In the genomic region with DNA sequence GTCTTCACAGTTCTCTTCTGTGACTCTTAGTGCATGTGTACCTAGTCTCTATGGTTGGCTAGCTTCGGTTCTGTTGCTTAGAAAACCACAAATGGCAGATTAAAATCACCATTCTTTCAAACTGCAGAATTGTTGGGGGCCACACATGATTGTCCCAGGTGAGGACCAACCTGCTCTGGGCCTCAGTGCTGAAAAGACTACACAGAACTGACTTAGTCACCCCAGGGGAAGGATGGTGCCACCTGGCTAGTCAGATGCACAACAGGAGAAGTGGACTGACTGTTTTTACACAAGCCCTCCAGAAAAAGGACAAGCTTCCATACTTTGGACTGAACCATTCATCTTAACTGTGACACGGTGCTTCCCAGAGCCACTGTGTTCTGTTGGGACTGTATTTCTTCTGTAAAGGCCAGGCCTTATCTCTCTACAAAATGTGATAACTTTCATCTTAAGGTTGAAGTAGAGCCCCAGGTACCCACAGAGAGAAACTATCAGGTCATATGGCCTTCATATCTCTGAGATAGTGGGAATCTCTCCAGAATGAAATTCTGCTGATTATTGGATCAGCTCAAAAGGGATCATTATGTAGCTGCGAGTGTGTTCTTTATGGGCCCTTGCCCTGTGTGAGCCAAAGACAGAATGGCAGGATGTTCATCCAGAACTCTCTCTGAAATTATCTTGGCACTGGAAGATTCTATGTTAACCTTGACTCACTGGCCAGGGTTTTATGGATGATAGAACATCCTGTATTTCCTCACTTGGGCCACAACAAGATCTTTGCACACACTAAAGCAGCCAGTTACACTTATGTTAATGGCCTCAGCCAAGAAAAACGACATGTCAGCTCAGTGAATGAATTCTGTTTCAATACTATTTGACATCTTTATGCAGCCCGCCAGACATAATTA, we compare ENCODE assay signal across 27 mouse cellular contexts.
DNase-seq lines count a peak whose midpoint lies in the region; ATAC-seq and TF ChIP-seq lines count a peak whose summit lies in the region.
"Had no signal": no experiment of that assay in that cellular context is flagged by ENCODE, and none has a peak within 500 bp of the region (broad histone marks: within the 10 kb centered on the region; RNA-seq: fewer than 3 reads in every experiment).

No protein-coding gene starts in this region.

- peak overlapping the region; percentile 30 for H3K4me2 ChIP-seq in liver, embryonic 12.5 days
- peak overlapping the region; percentile 29; the same call in 1 of the 2 replicates for H3K4me2 ChIP-seq in liver, embryonic 14.5 days (ENCODE audit: low read depth)
- H3K4me2 ChIP-seq: embryonic facial prominence, embryonic 15.5 days; heart, embryonic 15.5 days; hindbrain, embryonic 15.5 days; intestine, embryonic 15.5 days; limb, embryonic 12.5 days; midbrain, embryonic 12.5 days had no signal

- no peaks in the 10 kb centered on the region for H3K36me3 ChIP-seq in liver, embryonic 12.5 days
- H3K36me3 ChIP-seq in liver, embryonic 14.5 days (replicated peaks; ENCODE audit: control insufficient read depth, insufficient read depth, low read depth), result no peaks in the 10 kb centered on the region
- no peaks in the 10 kb centered on the region for H3K36me3 ChIP-seq in hindbrain, embryonic 10.5 days
- H3K36me3 ChIP-seq: embryonic facial prominence, embryonic 15.5 days; heart, embryonic 15.5 days; hindbrain, embryonic 15.5 days; intestine, embryonic 15.5 days; limb, embryonic 12.5 days; midbrain, embryonic 12.5 days had no signal

- peaks cover 75% of the 10 kb centered on the region for H3K4me1 ChIP-seq in liver, embryonic 12.5 days
- H3K4me1 ChIP-seq in liver, embryonic 14.5 days (replicated peaks; ENCODE audit: control insufficient read depth in 2 of 2, insufficient read depth in 2 of 2, low read length in 1 of 2), result peaks cover 35 to 45% of the 10 kb centered on the region in 2 experiments
- H3K4me1 ChIP-seq in hindbrain, embryonic 10.5 days (replicated peaks), result peaks cover 16% of the 10 kb centered on the region
- H3K4me1 ChIP-seq: intestine, embryonic 15.5 days had no signal

- H3K9me3 ChIP-seq in liver, embryonic 12.5 days (replicated peaks), result no peaks in the 10 kb centered on the region
- no peaks in the 10 kb centered on the region for H3K9me3 ChIP-seq in liver, embryonic 14.5 days (ENCODE audit: control insufficient read depth, low read length)
- no peaks in the 10 kb centered on the region for H3K9me3 ChIP-seq in hindbrain, embryonic 10.5 days
- H3K9me3 ChIP-seq: embryonic facial prominence, embryonic 15.5 days; heart, embryonic 15.5 days; hindbrain, embryonic 15.5 days; intestine, embryonic 15.5 days had no signal

- H3K27me3 ChIP-seq in liver, embryonic 12.5 days (replicated peaks), result no peaks in the 10 kb centered on the region
- no peaks in the 10 kb centered on the region for H3K27me3 ChIP-seq in liver, embryonic 14.5 days (ENCODE audit: control insufficient read depth, insufficient read depth, low read length)
- H3K27me3 ChIP-seq in hindbrain, embryonic 10.5 days (ENCODE audit: insufficient read depth, poor library complexity, severe bottlenecking), result no peaks in the 10 kb centered on the region
- H3K27me3 ChIP-seq: embryonic facial prominence, embryonic 15.5 days; heart, embryonic 15.5 days; hindbrain, embryonic 15.5 days; intestine, embryonic 15.5 days; limb, embryonic 12.5 days; midbrain, embryonic 12.5 days had no signal

- peak; percentile 31; the same call in 1 of the 2 replicates for ATAC-seq in liver, embryonic 12.5 days
- no peak for ATAC-seq in liver, embryonic 14.5 days (ENCODE audit: insufficient read depth)
- ATAC-seq: forebrain, embryonic 16.5 days; intestine, embryonic 15.5 days had no signal

- 44% methylated on average over 5 of the region's 5 CpGs for WGBS in liver, embryonic 12.5 days (ENCODE audit: insufficient replicate concordance)
- WGBS in liver, embryonic 14.5 days (ENCODE audit: insufficient replicate concordance), result 37% methylated on average over 5 of the region's 5 CpGs
- 83% methylated on average over 5 of the region's 5 CpGs for WGBS in hindbrain, embryonic 10.5 days

- peak; percentile 35 to 53 for DNase-seq in adrenal gland, adult (ENCODE audit: inconsistent age in 2 of 2, low spot score in 1 of 2)
- no peak for DNase-seq in adrenal gland, postnatal 14 days
- no peak for DNase-seq in liver
- no peak for DNase-seq in liver, embryonic 14.5 days (ENCODE audit: low read depth in 3 of 3, low spot score in 3 of 3)
- no peak for DNase-seq in hindbrain, embryonic 10.5 days (ENCODE audit: low spot score)
- no peak for DNase-seq in gastrocnemius, postnatal 14 days
- DNase-seq: adrenal gland, postnatal 10 days; cerebellum, adult 8-10 months; cerebellum, postnatal 36 days; embryo, embryonic 11 days; heart, postnatal 4 days; kidney, adult 8-10 months; kidney, postnatal 25 days; lung, adult 2 months; lung, postnatal 14 days; right cerebral cortex, postnatal 14 days; thymus, postnatal 25 days had no signal

- TF ChIP-seq CTCF in liver, embryonic 14.5 days (IDR thresholded peaks at IDR 0.05; ENCODE audit: low read depth), result no peak

- H3K27ac ChIP-seq in liver, embryonic 12.5 days, result peak overlapping the region; percentile 63
- peak overlapping the region; percentile 31 for H3K27ac ChIP-seq in liver, embryonic 14.5 days
- no peak overlapping the region for H3K27ac ChIP-seq in hindbrain, embryonic 10.5 days
- H3K27ac ChIP-seq: embryonic facial prominence, embryonic 15.5 days; heart, embryonic 15.5 days; hindbrain, embryonic 15.5 days; intestine, embryonic 15.5 days; layer of hippocampus, adult 2 months; limb, embryonic 12.5 days; midbrain, embryonic 12.5 days; stomach, postnatal 0 days had no signal

- TF ChIP-seq EP300 in liver, embryonic 14.5 days (IDR thresholded peaks at IDR 0.05; ENCODE audit: low read depth), result no peak

- H3K4me3 ChIP-seq in liver, embryonic 12.5 days, result no peak overlapping the region
- no peak overlapping the region for H3K4me3 ChIP-seq in liver, embryonic 14.5 days (ENCODE audit: insufficient read depth in 1 of 2, low read depth in 2 of 2, low read length in 2 of 2)
- no peak overlapping the region for H3K4me3 ChIP-seq in hindbrain, embryonic 10.5 days
- H3K4me3 ChIP-seq: embryonic facial prominence, embryonic 15.5 days; heart, embryonic 15.5 days; hindbrain, embryonic 15.5 days; intestine, embryonic 15.5 days; layer of hippocampus, adult 2 months; limb, embryonic 12.5 days; midbrain, embryonic 12.5 days had no signal

- no peak overlapping the region for H3K9ac ChIP-seq in liver, embryonic 12.5 days
- H3K9ac ChIP-seq in liver, embryonic 14.5 days (replicated peaks), result no peak overlapping the region
- H3K9ac ChIP-seq: embryonic facial prominence, embryonic 15.5 days; heart, embryonic 15.5 days; hindbrain, embryonic 15.5 days; intestine, embryonic 15.5 days; limb, embryonic 12.5 days; midbrain, embryonic 12.5 days had no signal

- intact Hi-C loops in gastrocnemius, postnatal 14 days (cut with DNase I; ENCODE audit: low total_unique reads), result no loop called here

Comparison
In these comparisons a context has a peak if more than half of its experiments do, and no peak if none do; other contexts are left out.
1. DNase-seq: peak in adrenal gland, adult (2 of 2); none in adrenal gland, postnatal 14 days (single experiment), liver (single experiment), liver, embryonic 14.5 days (0 of 3), hindbrain, embryonic 10.5 days (single experiment) and gastrocnemius, postnatal 14 days (single experiment).